Mouse (Mus musculus) brain, adult 2 months (tissue): Measurements from ENCODE around the gene Son.

Source experiments
- DNase-seq: peaks from one replicate; pipeline ENCODE4 v3.0.0; 2011; ENCODE audit warnings: low read depth, low spot score

The Son gene

GRCm38 (mm10) chr16:91647461-91648219 lies at the start of gene Son:
Gene Son, plus strand, starts transcription at chr16:91647506.
- DNase-seq: peak; percentile 99

- peak; percentile 99 for DNase-seq
These were observed 49.7 kb upstream of the Son start, which contains the start of gene Tmem50b for GRCm38 (mm10) chr16:91597672-91598010. Gene Tmem50b, minus strand, starts transcription at chr16:91597800.

DNA sequence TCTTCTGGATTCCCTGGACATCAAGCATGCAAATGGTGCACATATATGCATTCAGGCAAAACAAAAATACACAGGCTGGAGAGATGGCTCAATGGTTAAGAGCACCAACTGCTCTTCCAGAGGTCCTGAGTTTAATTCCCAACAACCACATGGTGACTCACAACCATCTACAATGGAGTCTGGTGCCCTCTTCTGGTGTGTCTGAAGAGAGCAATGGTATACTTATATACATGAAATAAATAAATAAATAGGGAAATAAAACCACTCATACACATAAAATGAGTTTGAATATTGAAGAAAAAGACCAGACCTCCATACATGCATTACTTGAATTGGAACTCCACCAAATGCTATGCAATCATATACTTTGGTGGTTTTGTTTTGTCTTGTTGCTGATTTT lies 48.1 kb upstream of the Son start:
- no peak for DNase-seq

- DNase-seq: no peak
These were observed 46.2 kb upstream of the Son start for GRCm38 (mm10) chr16:91601081-91601480.

- DNase-seq: no peak
These were observed 45.6 kb upstream of the Son start for GRCm38 (mm10) chr16:91601693-91602092.

- no peak for DNase-seq
These were observed 42.1 kb upstream of the Son start for GRCm38 (mm10) chr16:91605156-91605555.

DNA sequence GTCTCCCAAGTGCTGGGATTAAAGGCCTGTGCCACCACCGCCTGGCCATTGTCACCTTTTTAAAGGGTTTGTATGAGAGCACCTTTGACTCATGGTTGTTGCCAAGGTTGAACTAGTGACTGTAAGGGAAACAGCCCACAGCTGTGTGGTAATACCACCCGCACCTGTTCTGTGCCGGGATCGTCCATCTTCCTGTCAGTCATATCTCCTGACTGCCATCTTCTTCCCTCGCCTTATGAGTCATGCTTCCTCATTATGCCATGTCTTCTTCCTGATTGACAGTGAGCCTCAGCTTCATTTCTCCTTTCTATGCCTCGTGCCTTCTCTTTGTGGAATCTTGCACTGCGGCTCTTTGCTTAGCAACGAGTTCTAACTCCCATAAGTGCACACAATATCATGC lies 40.3 kb upstream of the Son start:
- DNase-seq: peak; percentile 49

- DNase-seq: peak; percentile 49
These were observed 37.6 kb upstream of the Son start for GRCm38 (mm10) chr16:91609501-91610245.

DNA sequence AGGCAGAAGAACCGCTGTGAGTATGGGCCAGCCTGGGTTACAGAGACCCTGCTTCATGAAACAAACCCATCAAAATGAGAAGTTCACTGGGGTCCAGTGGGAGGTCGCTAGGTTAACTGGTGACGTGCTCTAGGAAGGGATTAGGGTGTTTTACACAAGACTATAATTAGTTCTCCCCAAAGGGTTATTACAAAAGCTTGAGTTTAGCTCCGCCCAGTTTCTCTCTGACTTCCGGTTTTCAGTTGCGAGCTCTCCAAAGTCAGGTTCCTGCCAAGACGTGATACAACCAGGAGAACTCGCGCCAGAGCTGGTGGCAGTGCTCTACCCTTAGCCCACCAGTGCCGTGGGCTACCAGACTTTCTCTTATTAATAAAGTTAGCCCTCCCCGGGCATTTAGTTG lies 36.1 kb upstream of the Son start:
- DNase-seq: no peak

- no peak for DNase-seq
These were observed 34.8 kb upstream of the Son start for GRCm38 (mm10) chr16:91612525-91612924.

DNA sequence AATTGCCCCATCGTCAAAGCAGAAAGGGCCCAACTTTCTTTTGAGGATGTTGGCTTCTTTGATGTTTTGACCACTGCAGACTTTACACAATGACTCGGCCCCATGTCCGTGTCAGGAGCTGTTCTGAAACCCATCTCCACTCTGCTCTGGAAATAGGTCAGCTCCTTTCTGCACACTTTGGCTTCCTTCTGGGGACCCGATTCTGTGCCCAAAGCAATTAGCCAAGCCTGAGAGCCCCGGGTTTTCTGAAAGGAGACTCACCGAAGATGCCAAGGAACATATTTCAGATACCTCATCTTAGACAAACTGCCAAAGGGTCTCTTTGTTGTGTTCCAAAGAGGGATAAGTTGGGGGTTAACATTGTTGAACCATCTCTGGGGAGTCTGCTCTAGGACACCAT lies 32.8 kb upstream of the Son start:
- no peak for DNase-seq

DNA sequence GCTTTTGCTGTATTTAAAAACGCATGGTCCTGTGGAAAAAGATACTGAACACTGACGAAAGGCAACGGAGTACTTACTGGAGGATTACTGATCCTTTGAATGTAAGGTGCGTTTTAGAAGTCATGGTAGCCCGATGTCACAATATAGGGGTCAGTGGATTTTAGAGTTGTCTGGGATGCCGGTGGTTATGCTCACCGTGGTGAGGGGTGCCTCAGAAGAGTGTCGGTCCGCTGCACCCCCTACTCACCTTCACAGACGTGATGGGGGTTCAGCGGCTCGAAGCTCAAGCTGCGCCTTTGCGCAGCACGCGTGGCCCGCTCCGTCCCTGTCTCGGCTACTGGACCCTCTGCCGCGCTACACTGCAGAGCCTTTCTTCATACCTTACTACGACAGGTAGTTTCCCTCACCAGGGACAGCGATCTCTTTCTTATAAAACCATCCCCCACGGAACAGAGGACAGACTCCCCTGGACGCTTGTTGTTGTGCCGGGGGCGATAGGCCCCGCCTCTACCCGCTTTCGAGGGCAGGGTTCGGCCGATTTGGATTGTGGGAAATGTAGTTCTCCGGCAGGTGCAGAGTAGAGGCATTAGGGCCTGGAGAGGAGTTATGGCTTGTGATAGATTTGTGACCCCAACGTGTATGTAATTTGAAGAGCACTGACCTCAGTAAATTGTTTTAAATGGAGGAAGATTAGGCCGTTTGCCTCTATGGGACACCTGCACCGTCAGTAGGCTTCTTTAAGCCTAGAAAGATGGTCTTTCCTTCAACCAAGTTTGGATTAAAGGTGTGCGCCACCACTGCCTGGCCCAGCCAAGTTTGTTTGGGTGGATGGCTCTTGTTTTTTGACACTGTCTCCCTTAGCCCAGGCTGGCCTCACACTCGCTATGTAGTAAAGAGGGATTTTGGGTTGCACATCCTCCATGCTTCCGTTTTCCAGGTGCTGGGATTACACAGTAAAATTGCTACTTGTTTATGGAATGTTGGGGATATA lies 28.5 kb upstream of the Son start, which contains the start of gene Dnajc28:
Gene Dnajc28 (minus strand): TSS at position 516 of the 991 bp plus-strand sequence.
- peak; percentile 93 for DNase-seq

GRCm38 (mm10) chr16:91620185-91620584 lies 27.1 kb upstream of the Son start:
- DNase-seq: no peak

- no peak for DNase-seq
These were observed 26.3 kb upstream of the Son start for GRCm38 (mm10) chr16:91620991-91621390.

- no peak for DNase-seq
These were observed 24.2 kb upstream of the Son start for GRCm38 (mm10) chr16:91623074-91623473.

DNA sequence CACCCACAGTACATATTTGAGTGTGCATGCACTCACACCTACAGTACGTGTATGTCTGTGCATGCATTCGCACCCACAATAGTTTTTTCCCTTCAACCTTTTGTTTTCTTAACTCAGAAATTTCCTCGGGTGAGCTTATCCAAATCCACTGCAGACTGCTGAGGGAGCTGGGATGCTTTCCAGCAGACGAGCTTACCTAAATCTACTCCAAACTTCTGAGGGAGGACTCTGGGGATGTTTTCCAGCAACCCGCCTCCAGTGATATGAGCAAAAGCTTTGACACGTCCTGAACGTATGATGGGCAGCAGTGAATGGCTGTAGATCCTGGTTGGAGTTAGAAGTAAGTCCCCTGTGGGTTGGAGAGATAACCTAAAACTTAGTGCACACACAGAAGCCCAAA lies 19.5 kb upstream of the Son start:
- peak; percentile 60 for DNase-seq

- DNase-seq: no peak
These were observed 18.6 kb upstream of the Son start for GRCm38 (mm10) chr16:91628673-91629072.

DNA sequence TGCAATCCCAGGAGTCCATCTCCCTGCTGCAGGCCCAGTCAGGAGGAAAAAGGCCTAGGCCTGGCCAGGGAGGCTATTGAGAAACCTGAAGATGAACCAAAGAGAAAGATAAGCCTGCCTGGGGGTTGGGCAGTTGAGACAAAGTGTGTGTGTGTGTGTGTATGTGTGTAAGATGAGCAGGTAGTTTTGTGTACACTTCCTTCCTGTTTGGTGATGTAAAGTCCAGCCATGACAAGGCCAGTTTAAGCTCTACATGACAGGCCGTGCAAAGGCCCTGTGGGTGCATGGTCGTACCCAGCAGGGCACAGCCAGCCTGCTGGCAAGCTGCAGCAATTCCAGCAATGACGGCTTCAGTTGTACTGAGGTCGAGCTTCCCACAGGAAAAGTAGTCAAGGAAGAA lies 17.6 kb upstream of the Son start:
- DNase-seq: no peak

DNA sequence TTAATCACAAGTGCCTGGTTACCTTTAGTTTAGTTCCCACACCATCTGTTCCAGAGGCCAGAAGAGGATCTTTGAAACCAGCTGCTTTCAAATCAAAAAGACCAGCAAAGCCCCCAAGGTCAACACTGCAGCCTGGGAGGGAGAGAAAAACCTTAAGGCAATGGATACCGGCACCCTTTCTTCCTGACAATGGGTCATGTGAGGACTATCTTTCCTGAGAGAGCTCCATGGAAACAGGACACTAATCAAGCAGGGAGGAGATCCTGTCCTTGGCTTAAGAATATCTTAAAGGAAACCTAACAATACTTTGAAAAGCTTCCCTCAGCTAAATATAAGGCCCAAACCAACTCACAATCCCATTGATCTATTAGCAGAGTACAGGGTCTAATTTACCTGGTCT lies 16.7 kb upstream of the Son start:
- no peak for DNase-seq

DNA sequence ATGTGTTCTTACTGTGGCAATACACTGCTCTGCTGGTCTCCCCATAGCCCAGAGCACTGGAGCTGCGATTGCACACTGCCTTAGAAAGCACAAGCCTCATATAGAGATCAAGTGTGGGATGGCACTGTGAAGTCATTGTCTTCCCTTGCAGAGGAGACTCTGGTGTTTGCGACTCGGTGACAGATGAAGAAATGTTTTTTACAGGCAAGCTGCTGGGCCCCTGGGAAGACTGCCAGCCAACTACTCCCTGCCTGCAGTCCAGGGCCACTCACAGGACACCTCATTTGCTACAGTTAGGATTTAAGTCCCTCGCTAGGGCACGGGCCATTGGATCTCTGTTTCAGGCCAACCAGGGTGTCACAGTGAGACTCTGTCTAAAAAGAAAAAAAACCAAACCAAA lies 14.9 kb upstream of the Son start:
- peak; percentile 58 for DNase-seq

GRCm38 (mm10) chr16:91632940-91633339 lies 14.4 kb upstream of the Son start:
- no peak for DNase-seq

DNA sequence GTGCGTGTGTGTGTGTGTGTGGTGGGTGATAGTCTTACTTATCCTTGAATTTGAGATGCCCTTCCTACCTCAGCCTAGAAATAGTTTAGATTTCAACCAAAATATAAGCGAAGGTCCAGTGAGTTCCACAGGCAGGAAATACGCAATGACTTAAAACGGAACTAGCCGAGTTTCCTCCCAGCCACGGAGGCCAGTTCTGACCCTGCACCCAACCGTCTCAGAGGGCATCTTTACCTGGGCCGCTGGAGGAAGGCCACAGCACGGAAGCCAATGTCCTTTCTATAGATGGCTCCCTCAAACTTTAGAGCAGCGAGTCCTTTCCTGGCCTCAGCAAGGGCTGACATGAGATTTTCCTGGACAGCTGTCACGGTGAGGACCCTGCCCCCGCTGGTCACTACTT lies 13.7 kb upstream of the Son start:
- no peak for DNase-seq
